Mouse (Mus musculus): ENCODE data around the gene Hils1.
"Not testable (repeated sequence)": the region's sequence is repeated elsewhere in the genome, so short reads cannot be mapped to it uniquely, and the experiment has no call there.

Gene Hils1

GRCm38 (mm10) chr11:95006525-95007219, 39.3 kb downstream of the Hils1 start:
- DNase-seq: peak; percentile 70

DNA sequence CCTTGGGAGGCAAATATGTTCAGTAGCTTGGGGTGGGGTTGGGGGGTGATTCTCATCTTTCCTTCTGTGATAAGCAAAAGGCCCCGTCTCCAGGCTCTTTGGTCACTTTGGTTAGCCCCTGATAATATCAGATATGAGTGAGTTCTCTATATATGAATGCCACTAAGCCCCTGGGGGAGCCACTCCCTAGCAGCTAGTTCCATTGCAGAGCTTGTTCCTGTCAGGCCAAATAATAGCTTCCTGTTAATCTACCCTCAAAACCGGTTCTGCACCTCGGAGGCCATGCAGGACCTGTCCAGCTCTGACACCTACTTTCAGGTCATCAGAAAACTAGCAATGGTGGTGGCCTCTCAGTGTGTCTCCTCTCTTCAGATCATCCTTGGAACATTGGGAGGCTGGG, 40.0 kb downstream of the Hils1 start:
- DNase-seq: no peak

DNA sequence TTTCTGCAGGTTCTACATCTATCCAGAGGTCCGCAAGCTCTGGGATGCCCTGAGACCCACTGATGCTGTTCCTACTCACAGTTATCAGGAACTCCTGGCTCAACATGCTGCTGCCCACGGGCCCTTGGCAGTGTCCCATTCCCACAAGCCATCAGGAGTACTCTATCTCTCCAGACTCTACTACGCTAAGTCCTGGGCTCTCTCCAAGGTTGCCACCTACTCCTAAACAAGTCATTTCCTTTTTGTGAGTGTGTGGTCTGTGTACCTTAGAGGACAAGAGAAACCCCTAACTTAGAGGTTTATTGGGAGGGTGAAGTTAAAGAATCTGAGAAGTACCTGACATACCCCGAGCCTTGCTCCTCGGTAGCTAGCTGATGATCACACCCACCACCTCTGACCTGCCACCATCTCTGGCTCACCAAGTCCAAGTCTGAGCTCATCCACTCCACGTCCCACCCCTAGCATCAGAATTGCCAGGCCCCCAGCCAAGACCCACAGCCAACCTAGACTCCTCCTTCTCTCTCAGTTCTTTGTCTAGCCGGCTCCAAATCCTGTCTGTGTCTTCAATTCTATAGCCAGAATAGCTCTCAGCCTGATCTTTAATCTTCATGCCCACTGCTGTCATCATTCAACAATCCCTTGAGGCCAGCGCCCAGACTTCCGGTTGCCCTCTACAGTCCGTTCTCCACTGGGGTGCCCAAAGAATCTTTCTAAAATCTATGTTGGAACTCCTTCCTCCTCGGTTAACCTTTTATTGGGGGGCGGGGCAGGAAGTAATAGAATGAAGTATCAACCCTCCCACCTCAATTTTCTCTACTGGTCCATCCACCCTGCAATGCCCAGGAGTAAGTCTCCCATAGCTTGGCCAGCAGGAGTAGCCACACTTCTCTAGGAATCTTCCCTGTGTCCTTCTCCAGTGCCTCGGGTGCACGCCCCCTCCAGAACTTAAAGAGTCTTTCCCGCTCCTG, 41.6 kb downstream of the Hils1 start:
- no peak for DNase-seq

GRCm38 (mm10) chr11:95009629-95010014, 42.2 kb downstream of the Hils1 start, which contains the start of gene Samd14:
Gene Samd14, plus strand, starts transcription at chr11:95009879.
- DNase-seq: peak; percentile 73

- peak; percentile 76 for DNase-seq
These were observed 42.8 kb downstream of the Hils1 start for GRCm38 (mm10) chr11:95010141-95010739.

- not testable (repeated sequence) for DNase-seq
These were observed 43.5 kb downstream of the Hils1 start for GRCm38 (mm10) chr11:95010841-95011403.

DNA sequence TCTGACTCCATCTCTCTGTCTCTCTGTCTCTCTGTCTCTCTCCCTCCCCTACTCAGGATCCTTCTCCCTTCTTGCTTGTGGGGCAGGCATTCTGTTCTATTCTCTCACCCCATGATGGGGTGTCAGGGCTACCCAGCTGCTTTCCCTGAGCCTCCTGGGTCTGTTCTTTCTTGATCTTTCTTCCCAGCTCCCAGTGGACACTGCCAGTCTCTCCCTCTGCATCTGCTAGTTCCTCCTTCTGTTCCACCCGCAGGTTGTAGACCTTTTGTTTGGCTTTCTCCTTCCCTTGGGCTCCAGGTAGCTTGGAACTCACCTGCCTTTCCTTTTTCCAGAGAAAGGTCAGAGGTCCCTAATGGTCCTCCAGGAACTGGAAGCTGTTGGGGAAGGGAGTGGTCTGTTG, 44.0 kb downstream of the Hils1 start:
- DNase-seq: no peak

- no peak for DNase-seq
These were observed 44.7 kb downstream of the Hils1 start for GRCm38 (mm10) chr11:95012075-95012474.

DNA sequence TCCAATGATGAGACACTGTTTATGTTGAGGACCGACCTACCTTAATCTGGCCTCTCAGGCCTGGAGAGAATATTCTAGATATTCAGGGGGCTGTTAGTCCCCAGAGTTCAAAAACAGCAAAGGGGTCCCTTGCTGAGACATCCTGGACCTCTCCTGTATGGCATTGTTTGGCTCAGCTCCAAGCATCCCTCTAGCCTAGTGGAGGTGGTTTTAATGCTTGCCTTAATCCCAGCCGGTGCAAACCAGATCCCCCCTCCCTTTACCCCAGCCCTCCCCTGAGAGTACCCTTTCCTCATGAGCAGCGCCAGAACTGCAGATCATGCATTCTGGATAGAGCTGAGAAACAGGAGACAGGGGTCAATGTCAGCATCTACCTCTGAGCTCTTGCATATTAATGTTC, 45.1 kb downstream of the Hils1 start:
- no peak for DNase-seq

DNA sequence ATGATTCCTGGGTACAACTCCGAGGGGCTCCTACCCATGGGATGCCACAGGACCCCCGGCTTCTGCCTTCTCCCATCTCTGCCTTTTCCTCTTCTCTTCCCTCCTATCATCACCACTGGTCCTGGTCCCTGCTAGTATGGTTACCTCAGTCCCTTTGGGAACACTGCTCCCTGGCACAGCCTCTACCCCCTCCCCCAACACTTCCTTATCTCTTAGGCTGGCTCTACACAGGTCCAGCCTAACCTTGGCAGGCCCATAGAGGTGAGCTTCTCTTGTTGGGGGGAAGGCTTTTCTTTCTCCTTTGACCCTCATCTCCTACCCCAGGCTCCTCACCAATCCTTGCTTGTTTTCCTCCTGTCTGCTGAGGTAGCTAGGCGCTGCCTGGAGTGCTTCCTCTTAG, 48.1 kb downstream of the Hils1 start:
- DNase-seq: no peak
